Mouse (Mus musculus): ENCODE measurements around the gene BC034090.

- TF ChIP-seq CTCF (conservative IDR thresholded peaks at IDR 0.05; ENCODE audit: insufficient read depth, insufficient read length, low read depth, low read length) (no peak), POLR2A (IDR thresholded peaks at IDR 0.05; ENCODE audit: low read depth, low read length) (no peak)
These were observed 71.2 kb downstream of the BC034090 start for GRCm38 (mm10) chr1:155172895-155173643.
